Mouse (Mus musculus) urinary bladder, postnatal 25 days (tissue): ENCODE data around the gene Slc16a1.
A peak's percentile ranks its signal among the peaks of the same experiment; 100 is the strongest.

Experiments
- DNase-seq: peaks from one replicate; pipeline ENCODE4 v3.0.0; 2022; ENCODE audit warnings: low spot score

Gene Slc16a1

DNA sequence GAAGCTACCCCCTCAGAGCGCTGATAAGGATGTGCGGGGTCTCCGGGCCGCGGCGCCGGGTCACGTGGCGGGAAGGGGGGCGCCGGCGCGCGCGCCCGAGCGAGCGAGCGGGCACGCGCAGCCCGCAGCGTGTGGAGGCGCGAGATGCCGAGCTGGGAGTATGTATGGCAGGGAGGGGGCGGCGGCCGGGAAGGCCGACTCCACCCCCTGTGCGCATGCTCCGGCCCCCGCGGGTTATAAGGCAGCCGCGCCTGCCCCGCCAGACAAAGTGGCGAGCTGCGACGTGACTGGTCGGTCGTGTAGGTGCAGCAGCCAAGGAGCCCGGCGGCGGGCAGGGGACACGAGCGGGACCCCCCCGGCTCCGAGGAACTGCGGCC lies at the start of gene Slc16a1:
Slc16a1 (plus strand) TSS at position 266 of the 377 bp plus-strand sequence.
- peak; percentile 87 for DNase-seq

DNA sequence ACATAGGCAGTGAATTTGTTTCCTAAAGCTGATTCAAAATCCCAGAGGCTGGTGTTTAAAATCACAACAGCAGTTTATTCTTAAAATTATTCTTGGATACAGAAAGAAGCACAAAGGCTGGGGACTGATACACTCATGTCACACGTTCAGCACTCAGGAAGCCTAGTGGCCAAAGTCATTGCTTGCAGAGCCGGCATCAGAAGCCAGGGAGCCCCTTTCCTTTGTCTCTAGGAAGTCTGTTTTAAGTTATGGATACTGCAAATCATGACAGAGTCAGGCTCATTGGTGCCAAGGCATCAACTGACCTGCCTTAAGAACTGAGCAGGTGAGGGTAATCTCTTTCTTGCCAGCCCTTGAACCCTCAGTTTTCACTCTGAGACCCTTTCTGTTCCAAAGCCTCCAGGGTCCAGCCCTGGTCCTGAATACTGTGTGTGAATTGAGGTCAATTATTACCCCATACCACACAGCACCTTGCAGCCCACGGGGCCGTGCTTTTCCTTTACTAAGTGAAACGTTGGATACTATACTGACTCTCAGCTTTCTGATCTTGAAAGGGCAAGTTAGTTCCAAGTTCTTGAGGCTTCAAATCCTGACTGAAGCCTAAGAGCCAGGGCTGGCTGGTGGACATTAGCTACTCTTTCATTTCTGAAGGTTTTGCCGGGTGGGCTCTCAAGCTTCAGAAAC lies 41.9 kb upstream of the Slc16a1 start:
- no peak for DNase-seq

DNA sequence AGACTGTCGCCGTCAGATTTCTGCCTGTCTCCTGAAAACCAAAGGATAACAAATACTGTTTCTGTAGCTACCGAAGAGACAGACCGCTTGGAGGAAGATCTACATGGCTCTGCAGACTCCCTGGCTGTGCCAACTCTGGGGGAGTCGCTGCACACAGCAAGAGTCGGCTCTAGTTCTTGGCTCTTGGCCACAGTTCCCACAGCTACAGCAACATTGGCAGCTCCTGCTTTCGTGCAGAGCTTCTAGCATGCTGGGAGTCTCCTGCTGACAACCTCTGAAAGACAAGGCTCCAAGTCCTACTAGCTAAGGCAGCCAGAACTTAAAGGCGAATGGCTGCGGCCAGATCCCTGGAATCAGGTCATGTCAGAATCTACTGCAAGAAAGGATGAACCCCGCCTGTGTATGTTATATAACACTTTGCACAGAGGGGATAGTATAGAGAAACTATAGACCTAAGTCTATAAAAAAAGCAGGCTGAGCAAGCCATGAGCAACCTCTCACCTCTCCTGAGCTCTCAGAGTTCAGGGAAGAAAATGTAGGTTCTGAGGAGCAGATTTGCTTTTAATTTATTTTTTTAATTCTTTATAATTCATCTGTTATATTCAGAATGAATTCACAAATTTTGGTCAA lies 41.2 kb upstream of the Slc16a1 start:
- DNase-seq, result no peak

DNA sequence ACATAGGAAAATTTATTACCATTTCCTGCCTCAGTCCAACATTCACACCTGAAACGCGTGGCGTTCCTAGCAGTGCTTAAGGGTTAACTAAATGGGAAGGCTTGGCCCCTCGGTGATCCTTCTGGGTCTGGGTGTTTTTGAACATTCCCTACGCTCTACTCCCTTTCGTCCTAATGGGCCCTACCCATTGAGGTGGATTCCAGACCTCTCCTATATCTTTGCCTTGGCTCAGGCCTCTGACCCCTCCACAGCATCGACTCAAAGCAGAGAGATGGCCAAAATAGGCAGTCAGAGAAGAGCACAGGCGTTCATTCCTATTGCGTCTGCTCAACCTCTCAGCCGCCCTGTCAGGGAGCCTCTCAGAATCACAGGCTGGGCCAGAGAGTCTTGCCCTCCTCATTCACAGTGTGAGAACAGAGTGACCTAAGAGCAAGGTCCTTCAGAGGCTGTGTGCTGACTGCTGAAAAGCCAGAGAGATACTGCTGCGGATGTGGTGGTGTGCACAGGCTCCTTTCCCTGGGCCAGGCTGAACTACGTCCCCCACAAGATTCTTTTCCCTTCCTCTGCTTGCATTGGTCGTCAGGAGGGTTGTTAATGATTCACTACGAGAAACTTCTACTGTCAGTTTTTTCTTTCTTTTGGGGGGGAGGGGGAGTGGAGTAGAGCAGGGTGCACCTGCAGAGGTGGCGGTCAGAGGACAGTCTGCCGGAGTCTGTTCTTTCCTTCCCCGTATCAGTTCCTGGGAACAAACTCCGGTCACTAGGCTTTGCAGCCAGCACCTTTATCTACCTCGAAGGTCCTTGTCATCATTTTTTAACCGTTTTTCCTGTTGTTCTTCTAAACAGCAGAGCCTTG lies 38.9 kb upstream of the Slc16a1 start:
- DNase-seq, result no peak

DNA sequence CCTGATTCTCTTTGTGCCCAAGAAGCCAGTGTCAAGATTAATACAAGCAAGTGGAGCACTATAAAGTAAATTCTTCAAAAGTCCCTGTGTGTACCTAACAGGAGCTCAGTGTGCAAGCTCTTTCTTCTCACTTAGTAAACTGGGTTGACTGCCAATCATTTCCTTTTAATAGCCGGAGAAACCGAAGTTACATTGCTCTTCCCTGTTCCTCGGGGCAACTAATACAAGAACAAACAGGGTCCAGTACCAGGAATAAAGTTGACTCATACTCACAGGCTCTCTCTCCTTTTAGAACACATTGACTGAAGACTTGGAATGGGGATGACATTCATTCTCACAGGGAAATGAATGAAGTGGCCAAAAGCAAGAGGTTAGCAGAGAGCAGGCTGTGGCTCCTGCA lies 37.8 kb upstream of the Slc16a1 start:
- no peak for DNase-seq

DNA sequence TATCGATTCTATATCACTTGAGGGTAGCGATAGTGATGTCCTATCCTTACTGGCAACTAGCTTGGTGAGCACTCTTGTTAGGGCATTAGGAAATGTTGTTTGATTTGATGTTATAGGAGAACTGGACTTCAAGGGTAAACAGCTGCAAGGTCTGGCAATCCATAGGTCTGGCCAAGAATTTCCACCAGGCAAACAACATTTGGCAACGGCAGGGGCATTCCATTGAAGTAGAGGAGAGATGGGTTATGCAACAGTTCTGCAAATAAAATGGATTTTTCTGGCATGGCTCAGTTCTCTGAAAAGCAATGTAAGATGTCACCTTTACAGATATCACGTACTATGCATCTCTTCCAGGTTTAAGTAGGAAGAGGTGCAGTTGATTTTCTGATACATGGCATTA lies 36.8 kb upstream of the Slc16a1 start:
- no peak for DNase-seq

DNA sequence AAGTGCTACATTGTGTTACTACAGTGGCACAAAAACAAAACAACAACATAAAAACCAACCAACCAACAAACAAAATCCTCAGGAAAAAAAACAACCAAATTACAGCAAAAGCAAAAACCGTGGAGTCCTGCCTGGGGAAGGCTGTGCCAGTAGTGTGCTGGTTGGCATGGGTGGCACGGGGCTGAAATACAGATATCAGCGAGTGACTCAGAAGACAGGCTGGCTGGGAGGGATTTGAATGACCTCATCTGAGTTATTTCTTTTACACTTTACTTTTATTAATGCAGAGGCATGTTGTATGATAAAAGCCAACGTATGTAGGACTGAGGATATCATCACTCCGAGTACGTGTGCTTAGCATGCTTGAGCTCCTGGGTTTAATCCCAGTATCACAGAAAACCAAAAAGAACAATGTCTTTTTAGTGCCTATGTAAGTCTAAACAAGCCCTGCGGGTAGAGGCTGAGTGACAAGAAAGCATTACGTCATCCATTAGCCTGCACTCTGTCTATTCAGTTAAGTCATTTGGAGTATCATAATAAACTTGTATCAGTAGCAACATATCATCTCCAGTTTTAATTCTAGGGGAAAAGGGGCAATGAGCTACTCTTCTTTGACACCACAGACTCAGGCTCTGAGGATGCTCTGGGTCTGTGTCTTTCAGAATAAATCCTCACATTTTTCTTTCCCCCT lies 28.6 kb upstream of the Slc16a1 start:
- no peak for DNase-seq

DNA sequence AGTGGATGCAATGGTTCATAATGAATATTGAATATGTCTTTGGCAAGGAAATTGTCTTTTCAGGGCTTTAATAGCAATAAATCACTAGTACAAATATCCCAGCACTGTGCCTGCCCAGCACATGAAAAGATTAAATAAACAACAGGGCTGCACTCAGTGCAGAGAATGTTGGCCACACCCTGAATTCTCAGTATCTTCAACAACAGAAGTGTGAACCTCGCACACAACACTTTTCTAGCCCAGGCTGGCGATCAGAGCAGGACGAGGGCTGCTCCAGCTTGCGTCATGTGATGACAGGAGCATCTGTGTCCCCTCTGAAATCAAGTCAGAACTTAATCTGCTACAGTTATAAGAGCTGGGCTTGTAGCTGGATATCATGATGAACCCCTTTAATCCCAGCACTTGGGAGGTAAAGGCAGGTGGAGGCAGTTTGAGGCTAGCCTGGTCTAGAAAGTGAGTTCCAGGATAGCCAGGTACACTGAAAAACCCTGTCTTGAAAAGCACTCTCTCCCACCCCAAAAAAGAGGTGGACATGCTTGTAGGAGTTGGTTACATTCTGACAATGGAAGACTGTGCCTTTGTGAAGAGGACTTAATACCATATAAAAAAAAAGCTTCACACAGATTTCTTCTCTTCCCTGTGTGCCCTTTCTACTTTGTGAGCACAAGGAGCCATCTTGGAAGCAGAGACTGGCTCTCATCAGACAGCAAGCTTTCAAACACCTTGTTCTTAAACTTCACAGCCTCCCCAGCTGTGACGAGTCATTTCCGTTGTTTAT lies 27.8 kb upstream of the Slc16a1 start:
- no peak for DNase-seq

DNA sequence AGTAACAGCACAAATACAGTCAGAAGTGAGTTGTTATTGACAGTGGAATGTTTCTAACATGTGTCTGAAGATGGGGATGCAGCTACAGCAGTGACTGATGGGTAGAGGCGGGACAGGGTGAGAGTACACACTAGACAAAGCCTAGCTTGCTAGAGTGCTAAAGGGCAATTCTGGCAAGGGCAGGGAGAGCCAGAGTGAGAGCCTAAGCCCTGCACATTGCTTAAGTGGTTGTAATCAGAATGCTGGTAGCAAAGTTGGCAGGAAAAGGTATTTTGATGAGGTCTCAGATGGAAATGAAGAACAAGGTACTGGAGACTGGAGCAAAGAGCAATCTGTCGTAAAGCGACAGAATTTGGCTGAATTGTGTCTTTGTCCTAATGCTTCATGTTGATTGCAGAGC lies 26.5 kb upstream of the Slc16a1 start:
- DNase-seq, result no peak

DNA sequence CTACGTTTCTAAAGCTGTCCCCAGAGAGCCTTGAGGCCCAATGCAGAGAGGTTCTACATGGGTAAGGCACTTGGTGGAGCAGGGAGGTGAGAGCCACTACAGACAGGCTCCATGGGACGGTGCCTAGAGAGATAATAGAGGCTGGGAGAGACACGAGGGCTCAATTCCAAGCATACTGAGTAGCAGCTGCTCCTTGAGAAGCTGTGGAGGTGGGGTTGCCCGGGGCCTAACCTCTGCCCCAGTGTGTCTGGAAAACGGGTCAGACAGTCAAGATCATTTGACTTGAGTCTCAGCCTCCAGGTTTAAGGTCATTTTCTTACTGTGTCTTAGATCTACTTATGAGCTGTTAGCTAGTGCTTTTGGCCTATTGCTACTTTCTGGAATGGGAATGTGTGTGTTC lies 25.4 kb upstream of the Slc16a1 start:
- no peak for DNase-seq

DNA sequence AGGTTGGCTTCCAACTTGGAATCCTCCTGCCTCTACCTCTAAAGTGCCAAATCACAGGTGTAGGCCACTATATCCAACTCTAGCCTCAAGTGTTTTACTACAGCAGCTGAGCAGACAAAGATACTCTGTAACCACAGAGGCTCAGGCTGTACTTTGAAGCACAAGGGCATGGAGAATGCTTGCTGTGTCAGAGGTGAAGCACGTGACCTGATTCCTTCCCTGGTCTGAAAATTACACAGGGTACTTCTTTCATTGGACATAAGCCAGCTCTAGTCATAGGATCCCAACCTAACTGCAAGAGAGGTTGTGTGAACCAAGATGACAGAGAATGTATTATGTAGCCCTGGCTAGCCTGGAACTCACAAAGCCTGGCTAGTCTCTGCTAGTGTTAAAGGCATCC lies 24.4 kb upstream of the Slc16a1 start:
- DNase-seq, result no peak

DNA sequence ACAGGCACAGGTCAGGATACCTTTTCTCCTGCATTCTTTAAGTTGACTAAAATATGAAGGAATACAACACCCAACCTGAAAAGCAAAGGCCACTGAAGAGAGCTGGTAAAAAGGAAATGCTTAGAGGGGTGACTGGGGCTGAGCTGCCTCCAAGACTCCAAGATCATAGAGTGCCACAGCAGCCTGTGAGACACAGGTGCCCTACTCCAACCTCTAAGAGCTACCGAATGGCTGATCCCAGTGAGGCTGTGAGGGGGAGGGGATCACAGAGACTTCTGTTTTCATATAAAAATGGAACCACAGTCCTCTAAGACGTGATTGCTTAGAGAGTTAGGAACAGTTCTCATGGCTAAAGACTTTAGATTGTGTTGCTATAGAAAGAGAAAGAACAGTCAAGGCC lies 23.3 kb upstream of the Slc16a1 start:
- no peak for DNase-seq

DNA sequence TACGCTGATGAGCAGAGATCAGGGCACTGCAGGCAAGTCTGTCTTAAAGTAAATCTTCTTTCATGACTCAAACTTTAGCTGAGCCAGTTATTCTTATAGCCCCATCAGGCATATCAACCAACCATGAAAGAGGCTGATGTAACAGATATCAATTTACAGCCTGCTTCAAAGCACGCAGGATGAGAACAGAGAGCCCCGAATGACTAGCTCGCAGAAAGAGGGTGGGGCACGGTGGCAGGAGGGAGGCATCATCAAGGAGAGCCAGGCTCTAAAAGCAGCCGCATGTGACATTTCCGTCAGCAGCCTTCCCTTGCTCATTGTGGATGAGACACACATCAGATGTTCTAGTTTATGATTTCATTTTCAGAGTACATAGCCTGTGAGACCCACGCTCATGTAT lies 22.3 kb upstream of the Slc16a1 start:
- DNase-seq, result no peak

DNA sequence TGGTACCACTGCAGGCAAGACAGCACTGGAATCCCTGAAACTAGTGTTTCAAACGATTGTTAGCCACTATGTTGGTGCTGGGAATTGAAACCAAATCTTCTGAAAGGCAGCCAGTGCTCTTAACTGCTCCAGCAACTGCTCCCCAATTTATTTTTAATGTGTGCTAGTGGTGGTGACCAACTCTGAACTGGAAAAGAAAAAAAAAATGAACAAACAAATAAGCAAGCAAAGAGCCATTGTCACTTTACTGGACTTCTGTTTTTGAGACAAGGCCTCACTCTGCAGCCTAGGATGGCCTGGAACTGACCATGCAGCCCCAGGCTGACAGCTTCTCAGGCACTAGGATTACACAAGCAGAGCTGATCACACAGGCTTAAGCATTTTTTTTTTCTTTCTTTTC lies 16.6 kb upstream of the Slc16a1 start:
- DNase-seq, result no peak

DNA sequence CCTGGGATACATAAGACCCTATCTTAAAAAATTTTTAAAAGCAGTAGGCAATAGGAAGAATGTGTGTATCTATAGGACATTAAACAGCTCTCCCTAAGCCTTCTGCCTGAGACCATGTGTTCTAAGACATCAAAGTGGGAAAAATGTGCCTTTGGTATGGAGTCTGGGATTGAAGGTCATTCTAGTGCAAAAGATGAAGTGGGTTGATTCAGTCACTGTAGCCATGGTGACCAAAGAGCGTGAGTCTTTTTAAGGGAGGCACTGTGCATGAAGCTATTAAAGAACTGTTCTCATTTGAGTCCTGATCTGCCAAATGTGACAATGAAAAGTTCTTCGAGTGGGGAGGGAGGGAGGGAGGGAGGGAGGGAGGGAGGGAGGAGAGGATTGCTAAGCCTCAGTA lies 8.7 kb upstream of the Slc16a1 start:
- DNase-seq, result no peak

DNA sequence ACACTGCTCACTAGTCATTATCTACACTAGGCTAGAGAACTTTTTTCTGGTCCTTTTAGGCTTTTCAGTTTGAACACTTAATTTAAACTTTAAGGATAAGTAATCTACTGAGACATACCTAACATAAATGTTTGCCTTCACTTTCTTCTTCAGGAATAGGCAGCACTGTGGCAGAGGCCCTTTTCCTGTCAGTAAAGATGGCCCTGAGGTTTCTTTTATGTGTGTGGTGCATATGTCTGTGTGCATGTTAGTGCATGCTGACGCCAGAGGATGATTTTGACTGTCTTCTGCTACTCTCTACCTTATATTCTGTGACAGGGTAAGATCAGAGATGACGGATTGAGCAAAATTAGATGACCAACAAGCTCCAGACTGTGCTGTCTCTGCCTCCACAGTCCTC lies 7.5 kb upstream of the Slc16a1 start:
- no peak for DNase-seq

DNA sequence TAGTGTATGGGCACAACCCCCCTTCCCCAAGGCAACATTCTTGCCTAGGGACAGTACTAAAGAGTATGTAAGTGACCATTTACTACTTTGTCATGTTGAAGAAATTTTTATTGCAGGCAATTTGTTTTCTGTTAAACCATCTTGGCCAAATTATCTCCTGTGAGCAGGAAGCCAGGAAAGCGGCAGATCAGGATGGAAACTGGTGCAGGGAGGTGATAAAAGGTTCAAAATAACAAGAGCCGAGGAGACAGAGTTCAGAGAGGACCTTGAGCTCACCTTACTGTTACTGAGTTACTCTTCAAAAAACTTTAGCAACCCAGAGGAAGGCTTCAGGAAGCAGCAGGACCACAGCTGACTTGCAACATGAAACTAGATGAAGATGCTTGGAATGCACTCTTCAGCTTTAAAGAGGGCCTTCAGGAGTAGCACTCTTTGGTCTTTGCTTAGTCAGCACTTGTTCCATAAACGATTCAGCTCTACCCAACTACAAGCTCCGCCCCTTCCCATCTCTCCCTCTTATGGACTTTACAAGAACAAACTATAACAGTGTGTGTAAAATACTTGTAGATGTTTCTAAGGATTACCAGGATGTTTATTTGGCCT lies 5.8 kb upstream of the Slc16a1 start:
- DNase-seq, result no peak

DNA sequence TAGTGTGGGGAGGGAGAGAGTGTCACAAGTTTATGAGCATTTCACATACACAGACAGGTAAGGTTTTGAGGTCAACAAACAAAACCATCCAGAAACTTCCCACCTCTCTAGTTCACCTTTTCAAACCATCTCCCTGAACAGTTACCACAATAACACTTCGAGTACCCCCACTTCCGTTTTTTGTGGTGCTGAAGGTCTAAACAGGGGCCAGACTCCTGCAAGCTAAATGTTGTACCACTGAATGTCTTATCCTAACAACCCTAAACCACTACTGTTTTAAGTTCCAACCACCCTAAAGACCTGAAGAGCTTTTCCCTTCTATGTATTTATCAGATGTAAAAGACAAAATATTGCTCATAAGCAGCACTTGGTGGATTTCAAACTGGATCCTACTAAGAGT lies 2.0 kb upstream of the Slc16a1 start:
- no peak for DNase-seq

DNA sequence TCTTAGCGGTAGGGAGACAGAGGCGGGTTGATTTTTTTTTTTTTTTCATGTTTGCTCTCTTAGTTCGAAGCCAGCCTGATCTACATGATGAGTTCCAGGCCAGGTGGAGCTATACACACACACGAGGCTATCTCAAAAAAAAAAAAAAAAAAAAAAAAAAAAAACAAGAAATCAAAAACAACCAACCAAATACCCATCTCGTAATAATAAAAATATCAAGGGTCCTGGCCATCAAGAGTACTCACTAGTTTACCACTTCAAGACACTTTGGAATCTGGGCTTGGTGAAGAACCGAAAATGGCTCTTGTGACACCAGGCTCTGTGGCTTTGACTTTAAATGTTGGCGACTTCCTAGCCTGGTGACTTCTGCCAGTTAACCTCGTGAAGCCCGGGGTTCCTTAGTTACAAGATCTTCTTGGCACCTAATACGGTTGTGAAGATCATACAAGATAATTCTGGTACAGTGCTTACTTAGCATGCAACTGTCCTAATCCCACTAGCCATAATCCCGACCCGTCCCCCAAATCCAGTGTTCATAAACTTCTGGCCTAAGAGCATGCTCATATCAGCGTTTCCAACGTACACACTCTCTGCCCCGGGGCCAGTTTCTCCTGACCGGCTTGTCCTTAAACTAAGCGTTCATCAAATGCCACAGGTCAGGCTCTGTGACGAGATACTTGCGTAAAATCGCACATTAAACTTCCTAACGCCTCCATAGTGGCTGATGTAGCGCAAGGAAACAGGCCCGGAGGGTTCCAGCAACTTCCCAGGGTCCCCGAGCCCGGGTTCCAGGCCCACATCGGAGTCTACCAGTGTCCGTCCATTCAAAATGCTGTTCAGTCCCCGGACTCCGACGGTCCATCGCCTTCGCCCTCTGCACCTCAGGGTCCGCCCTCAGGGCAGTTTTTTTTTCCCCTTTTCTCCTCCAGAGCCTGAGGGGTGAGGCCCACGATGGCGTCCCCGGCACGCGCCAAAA lies 753 bp upstream of the Slc16a1 start:
- no peak for DNase-seq
